Mouse (Mus musculus): ENCODE data around the gene Nup35. TPM values are rescaled to one million over a fixed set of nuclear protein-coding genes. Genes with fewer than 3 reads are reported as not detected.

Nup35 gene
- polyA plus RNA-seq, 1 experiment from 2014 or later, result 58.1 TPM

DNA sequence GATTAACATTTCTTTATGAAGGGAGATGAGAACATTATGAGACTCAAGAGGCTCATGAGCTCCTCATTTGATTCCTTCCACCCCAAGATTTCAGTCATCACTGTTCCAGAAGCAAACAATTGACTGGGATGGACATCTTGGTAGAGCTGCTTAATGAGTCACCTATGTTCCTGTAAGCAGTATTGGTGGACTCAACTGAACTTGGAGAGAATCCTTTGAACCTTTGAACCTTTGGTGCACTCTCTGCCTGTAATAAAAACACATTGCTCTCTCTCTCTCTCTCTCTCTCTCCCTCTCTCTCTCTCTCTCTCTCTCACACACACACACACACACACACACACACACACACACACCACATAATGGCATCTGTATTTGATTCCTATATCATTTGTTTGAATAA lies 16.4 kb upstream of the Nup35 start:
- H3K4me2 ChIP-seq, result no peak overlapping the region
- no peaks in the 10 kb centered on the region for H3K36me3 ChIP-seq (replicated peaks)
- H3K9me3 ChIP-seq, result no peaks in the 10 kb centered on the region
- no peaks in the 10 kb centered on the region for H3K4me1 ChIP-seq
- no peak overlapping the region for H3K4me3 ChIP-seq (replicated peaks)
- no peak overlapping the region for H3K9ac ChIP-seq
- ATAC-seq (ENCODE audit: low FRiP score), result no peak
- no peaks in the 10 kb centered on the region for H3K27me3 ChIP-seq
- no peak overlapping the region for H3K27ac ChIP-seq

GRCm38 (mm10) chr2:80602756-80603155 lies 14.3 kb upstream of the Nup35 start:
- Histone ChIP-seq H3K4me2 (no peak overlapping the region), H3K27ac (no peak overlapping the region), H3K9ac (no peak overlapping the region), H3K36me3 (replicated peaks) (no peaks in the 10 kb centered on the region), H3K4me3 (replicated peaks) (no peak overlapping the region), H3K9me3 (no peaks in the 10 kb centered on the region), H3K27me3 (no peaks in the 10 kb centered on the region), H3K4me1 (no peaks in the 10 kb centered on the region)
- 96% methylated on average over 13 of the region's 13 CpGs for WGBS
- ATAC-seq (ENCODE audit: low FRiP score), result no peak

- Histone ChIP-seq H3K9ac (no peak overlapping the region), H3K9me3 (no peaks in the 10 kb centered on the region), H3K27ac (no peak overlapping the region), H3K4me2 (no peak overlapping the region), H3K4me1 (no peaks in the 10 kb centered on the region), H3K4me3 (replicated peaks) (no peak overlapping the region), H3K36me3 (replicated peaks) (no peaks in the 10 kb centered on the region), H3K27me3 (no peaks in the 10 kb centered on the region)
- WGBS, result 86% methylated on average over 19 of the region's 19 CpGs
- no peak for ATAC-seq (ENCODE audit: low FRiP score)
Observed at GRCm38 (mm10) chr2:80603771-80604426, 13.1 kb upstream of the Nup35 start.

DNA sequence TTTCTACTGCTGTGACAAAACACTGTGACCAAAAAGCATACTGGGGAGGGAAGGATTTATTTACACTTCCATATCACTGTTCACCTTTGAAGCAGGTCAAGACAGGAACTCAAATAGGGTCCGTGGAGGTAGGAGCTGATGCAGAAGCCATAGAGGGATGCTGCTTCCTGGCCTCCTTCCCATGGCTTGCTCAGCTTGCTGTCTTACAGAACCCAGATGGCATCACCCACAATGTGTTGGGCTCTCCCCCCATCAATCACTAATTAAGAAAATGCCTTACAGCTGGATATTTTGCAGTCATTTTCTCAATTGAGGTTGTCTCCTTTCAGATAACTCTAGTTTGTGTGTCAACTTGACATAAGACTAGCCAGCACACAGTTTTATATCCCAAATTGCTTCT lies 4.8 kb upstream of the Nup35 start:
- WGBS, result 81% methylated on average over 1 of the region's 1 CpGs
- H3K9ac ChIP-seq, result no peak overlapping the region
- ATAC-seq (ENCODE audit: low FRiP score), result no peak
- no peaks in the 10 kb centered on the region for H3K36me3 ChIP-seq (replicated peaks)
- no peak overlapping the region for H3K27ac ChIP-seq
- H3K4me2 ChIP-seq, result no peak overlapping the region
- H3K4me1 ChIP-seq, result no peaks in the 10 kb centered on the region
- H3K27me3 ChIP-seq, result no peaks in the 10 kb centered on the region
- H3K4me3 ChIP-seq (replicated peaks), result no peak overlapping the region
- H3K9me3 ChIP-seq, result no peaks in the 10 kb centered on the region

DNA sequence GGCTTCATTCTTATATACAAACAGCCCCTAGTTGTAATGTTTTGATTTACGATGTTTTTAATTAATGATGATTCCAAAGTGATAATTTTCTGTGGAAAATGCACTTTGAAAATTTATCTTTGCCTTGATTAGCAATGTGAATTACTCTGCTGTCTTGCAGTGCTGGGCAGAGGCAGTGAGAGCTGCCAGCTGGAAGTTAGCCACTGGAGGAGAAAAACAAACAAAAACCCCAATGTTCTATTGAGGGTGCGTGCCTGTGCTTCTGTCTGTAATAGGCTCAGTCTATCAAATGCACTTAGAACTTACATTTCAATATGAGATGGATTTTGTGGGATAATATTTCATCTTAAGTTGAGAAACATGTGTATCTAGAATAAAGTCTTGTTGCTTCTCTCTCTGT lies 4.2 kb upstream of the Nup35 start:
- Histone ChIP-seq H3K4me2 (no peak overlapping the region), H3K9me3 (no peaks in the 10 kb centered on the region), H3K4me3 (replicated peaks) (no peak overlapping the region), H3K27me3 (no peaks in the 10 kb centered on the region), H3K36me3 (replicated peaks) (no peaks in the 10 kb centered on the region), H3K9ac (no peak overlapping the region), H3K27ac (no peak overlapping the region), H3K4me1 (peaks cover 4% of the 10 kb centered on the region)
- WGBS, result 82% methylated on average over 2 of the region's 2 CpGs
- no peak for ATAC-seq (ENCODE audit: low FRiP score)

GRCm38 (mm10) chr2:80618991-80619390 lies 2.0 kb downstream of the Nup35 start:
- Histone ChIP-seq H3K36me3 (replicated peaks) (peaks cover 3% of the 10 kb centered on the region), H3K9ac (no peak overlapping the region), H3K4me2 (no peak overlapping the region), H3K27ac (no peak overlapping the region), H3K27me3 (no peaks in the 10 kb centered on the region), H3K4me1 (peaks cover 7% of the 10 kb centered on the region), H3K9me3 (no peaks in the 10 kb centered on the region), H3K4me3 (replicated peaks) (no peak overlapping the region)
- no peak for ATAC-seq (ENCODE audit: low FRiP score)
- WGBS, result 79% methylated on average over 3 of the region's 3 CpGs

DNA sequence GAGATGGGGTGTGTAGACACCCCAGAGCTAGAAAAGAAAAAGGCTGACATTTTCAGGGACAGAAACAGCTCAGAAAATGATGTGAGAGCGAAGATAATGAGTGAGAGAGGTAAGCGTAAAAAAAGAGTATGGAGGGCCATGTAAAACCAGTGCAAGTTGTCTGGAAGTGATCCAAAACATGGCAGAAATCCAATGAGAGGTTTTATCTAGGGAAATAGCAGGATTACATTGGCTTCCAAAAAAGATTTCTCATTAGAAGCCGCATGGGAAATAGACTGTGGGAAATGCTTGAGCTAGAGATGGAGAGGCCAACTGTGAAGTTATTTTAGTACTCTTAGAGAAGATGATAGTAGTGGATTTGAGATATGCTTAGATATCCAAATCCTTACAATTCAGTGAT lies 4.9 kb downstream of the Nup35 start:
- ATAC-seq (ENCODE audit: low FRiP score), result no peak
- H3K27ac ChIP-seq, result no peak overlapping the region
- 92% methylated on average over 3 of the region's 3 CpGs for WGBS
- no peak overlapping the region for H3K9ac ChIP-seq
- H3K4me3 ChIP-seq (replicated peaks), result no peak overlapping the region
- H3K4me2 ChIP-seq, result no peak overlapping the region
- H3K27me3 ChIP-seq, result no peaks in the 10 kb centered on the region
- peaks cover 7% of the 10 kb centered on the region for H3K4me1 ChIP-seq
- peaks cover 3% of the 10 kb centered on the region for H3K36me3 ChIP-seq (replicated peaks)
- H3K9me3 ChIP-seq, result no peaks in the 10 kb centered on the region

GRCm38 (mm10) chr2:80624523-80624922 lies 7.5 kb downstream of the Nup35 start:
- Histone ChIP-seq H3K4me1 (no peaks in the 10 kb centered on the region), H3K27ac (no peak overlapping the region), H3K36me3 (replicated peaks) (peaks cover 3% of the 10 kb centered on the region), H3K9me3 (no peaks in the 10 kb centered on the region), H3K9ac (no peak overlapping the region), H3K27me3 (no peaks in the 10 kb centered on the region), H3K4me3 (replicated peaks) (no peak overlapping the region), H3K4me2 (no peak overlapping the region)
- 98% methylated on average over 4 of the region's 4 CpGs for WGBS
- no peak for ATAC-seq (ENCODE audit: low FRiP score)

GRCm38 (mm10) chr2:80632336-80633026 lies 15.4 kb downstream of the Nup35 start:
- Histone ChIP-seq H3K27me3 (no peaks in the 10 kb centered on the region), H3K9ac (no peak overlapping the region), H3K36me3 (replicated peaks) (0 out of 2 replicates have a peak, but pooled peaks cover 2% of the 10 kb centered on the region), H3K4me2 (no peak overlapping the region), H3K27ac (no peak overlapping the region), H3K9me3 (no peaks in the 10 kb centered on the region), H3K4me3 (replicated peaks) (no peak overlapping the region), H3K4me1 (no peaks in the 10 kb centered on the region)
- no peak for ATAC-seq (ENCODE audit: low FRiP score)
- whole genome bisulfite sequencing, result 89% methylated on average over 13 of the region's 13 CpGs

DNA sequence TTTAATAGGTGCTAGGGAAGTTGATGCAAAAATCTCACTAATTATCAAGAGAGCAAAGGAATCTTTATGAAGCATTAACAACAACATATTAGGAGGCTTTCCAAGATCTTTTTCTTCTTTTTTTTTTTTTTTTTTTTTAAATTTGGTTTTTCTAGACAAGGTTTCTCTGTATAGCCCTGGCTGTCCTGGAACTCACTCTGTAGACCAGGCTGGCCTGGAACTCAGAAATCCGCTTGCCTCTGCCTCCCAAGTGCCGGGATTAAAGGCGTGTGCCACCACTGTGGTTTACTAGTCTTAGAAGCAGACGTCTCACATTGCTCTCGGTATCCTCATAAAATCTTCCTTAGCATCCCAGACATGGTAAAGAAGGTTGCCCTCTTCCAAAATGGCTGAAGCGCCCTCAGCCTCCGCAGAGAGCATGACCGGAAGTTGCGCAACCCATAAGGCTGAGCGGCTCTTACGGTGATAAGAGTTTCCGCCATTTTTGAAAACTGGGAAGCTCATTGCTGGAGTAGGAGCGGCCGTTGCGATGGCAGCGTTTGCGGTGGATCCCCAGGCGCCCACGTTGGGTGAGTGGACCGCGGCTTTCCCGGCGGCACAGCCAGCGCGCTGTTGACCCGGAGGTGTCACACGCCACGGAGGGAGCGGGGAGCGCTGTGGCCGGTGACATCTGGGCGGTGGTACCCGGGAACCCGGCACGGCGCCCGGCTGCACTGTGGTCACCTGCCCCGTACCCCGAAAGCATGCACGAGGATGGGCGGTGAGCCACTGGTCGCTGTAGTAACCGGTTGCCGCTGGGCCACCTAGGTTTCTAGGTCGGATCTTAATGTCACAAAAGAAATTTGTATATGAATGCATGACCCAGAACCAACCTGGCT lies 21.6 kb downstream of the Nup35 start:
- Histone ChIP-seq H3K27ac (peak overlapping the region; percentile 88), H3K4me3 (replicated peaks) (peak overlapping the region; percentile 90), H3K9ac (peak overlapping the region; percentile 81), H3K4me1 (peaks cover 8% of the 10 kb centered on the region), H3K9me3 (no peaks in the 10 kb centered on the region), H3K4me2 (peak overlapping the region; percentile 59), H3K27me3 (no peaks in the 10 kb centered on the region), H3K36me3 (replicated peaks) (peaks cover 5% of the 10 kb centered on the region)
- WGBS, result under 1% methylated on average over 45 of the region's 45 CpGs
- peak; percentile 96 for ATAC-seq (ENCODE audit: low FRiP score)

DNA sequence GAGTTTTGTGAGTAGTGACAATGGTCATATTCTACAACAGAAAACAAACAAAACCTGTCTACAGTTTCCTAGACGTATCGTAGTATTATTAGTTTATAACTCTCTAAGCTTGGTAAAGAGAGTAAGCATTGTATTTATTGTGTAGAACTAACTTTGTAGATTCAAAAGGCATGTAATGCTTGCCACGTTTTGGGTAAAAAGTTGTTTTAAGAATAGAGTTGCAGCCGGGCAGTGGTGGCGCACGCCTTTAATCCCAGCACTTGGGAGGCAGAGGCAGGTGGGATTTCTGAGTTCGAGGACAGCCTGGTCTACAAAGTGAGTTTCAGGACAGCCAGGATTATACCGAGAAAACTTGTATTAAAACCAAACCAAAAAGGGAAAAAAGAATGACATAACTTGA lies 22.4 kb downstream of the Nup35 start:
- WGBS, result 10% methylated on average over 8 of the region's 8 CpGs

GRCm38 (mm10) chr2:80639864-80640263 lies 22.8 kb downstream of the Nup35 start:
- ATAC-seq (ENCODE audit: low FRiP score), result no peak
- peaks cover 14% of the 10 kb centered on the region for H3K36me3 ChIP-seq (replicated peaks)
- peak overlapping the region; percentile 90 for H3K4me3 ChIP-seq (replicated peaks)
- no peaks in the 10 kb centered on the region for H3K27me3 ChIP-seq
- H3K9me3 ChIP-seq, result no peaks in the 10 kb centered on the region
- no peak overlapping the region for H3K9ac ChIP-seq
- WGBS, result 67% methylated on average over 3 of the region's 3 CpGs
- H3K27ac ChIP-seq, result no peak overlapping the region
- peaks cover 8% of the 10 kb centered on the region for H3K4me1 ChIP-seq
- H3K4me2 ChIP-seq, result peak overlapping the region; percentile 59

More for the DNA sequence above, 22.4 kb downstream of the Nup35 start:
- peaks cover 12% of the 10 kb centered on the region for H3K36me3 ChIP-seq (replicated peaks)
- peak overlapping the region; percentile 81 for H3K9ac ChIP-seq
- peaks cover 8% of the 10 kb centered on the region for H3K4me1 ChIP-seq
- no peak overlapping the region for H3K27ac ChIP-seq
- H3K4me3 ChIP-seq (replicated peaks), result peak overlapping the region; percentile 90
- H3K9me3 ChIP-seq, result no peaks in the 10 kb centered on the region
- no peak for ATAC-seq (ENCODE audit: low FRiP score)
- H3K27me3 ChIP-seq, result no peaks in the 10 kb centered on the region
- peak overlapping the region; percentile 59 for H3K4me2 ChIP-seq

Measured in forebrain, embryonic 12.5 days (tissue).